ENCODE assay signal across 8 mouse cellular contexts in genomic region chr7:112788321-112788751, GRCm38 (mm10).
DNase-seq lines count a peak whose midpoint lies in the region; ATAC-seq and TF ChIP-seq lines count a peak whose summit lies in the region.

No protein-coding gene starts in this region.

- H3K4me1 ChIP-seq in embryonic facial prominence, embryonic 12.5 days, result peaks cover 62% of the 10 kb centered on the region
- peaks cover 36% of the 10 kb centered on the region for H3K4me1 ChIP-seq in intestine, embryonic 16.5 days (ENCODE audit: control insufficient read depth, insufficient read depth, low read length)
- H3K4me1 ChIP-seq in liver, embryonic 14.5 days (replicated peaks; ENCODE audit: control insufficient read depth in 2 of 2, insufficient read depth in 2 of 2, low read length in 1 of 2), result peaks cover 0 to 12% of the 10 kb centered on the region in 2 experiments; a peak in 2 of 4 replicates
- H3K4me1 ChIP-seq in stomach, embryonic 14.5 days (ENCODE audit: control insufficient read depth, insufficient read depth, low read length), result peaks cover 46% of the 10 kb centered on the region

- peak; percentile 79 for DNase-seq in Muller cell, postnatal 12 days (ENCODE audit: inconsistent ontology term)
- DNase-seq in liver, embryonic 14.5 days (ENCODE audit: low read depth in 3 of 3, low spot score in 3 of 3), result peak; percentile 14 to 26 (median 16)
- DNase-seq in layer of hippocampus, postnatal 14 days (ENCODE audit: low spot score in 2 of 2), result no peak
- no peak for DNase-seq in gastrocnemius, adult 18-20 months (ENCODE audit: low spot score)
- no peak for DNase-seq in frontal cortex, adult 2 months (ENCODE audit: extremely low spot score in 1 of 2, low spot score in 1 of 2)

- H3K4me3 ChIP-seq in embryonic facial prominence, embryonic 12.5 days, result no peak overlapping the region
- no peak overlapping the region for H3K4me3 ChIP-seq in intestine, embryonic 16.5 days (ENCODE audit: low read length)
- H3K4me3 ChIP-seq in liver, embryonic 14.5 days (ENCODE audit: insufficient read depth in 1 of 2, low read depth in 2 of 2, low read length in 2 of 2), result no peak overlapping the region
- H3K4me3 ChIP-seq in stomach, embryonic 14.5 days (ENCODE audit: low read depth, low read length), result no peak overlapping the region

- H3K4me2 ChIP-seq in embryonic facial prominence, embryonic 12.5 days (replicated peaks), result no peak overlapping the region
- H3K4me2 ChIP-seq in intestine, embryonic 16.5 days (ENCODE audit: low read depth, low read length), result no peak overlapping the region
- H3K4me2 ChIP-seq in liver, embryonic 14.5 days (ENCODE audit: low read depth), result no peak overlapping the region
- H3K4me2 ChIP-seq in stomach, embryonic 14.5 days (replicated peaks; ENCODE audit: low read depth, low read length), result no peak overlapping the region

- H3K27ac ChIP-seq in embryonic facial prominence, embryonic 12.5 days, result peak overlapping the region; percentile 77
- H3K27ac ChIP-seq in intestine, embryonic 16.5 days (ENCODE audit: low read length), result peak overlapping the region; percentile 54
- H3K27ac ChIP-seq in liver, embryonic 14.5 days, result no peak overlapping the region
- peak overlapping the region; percentile 75; the same call in 1 of the 2 replicates for H3K27ac ChIP-seq in stomach, embryonic 14.5 days (ENCODE audit: low read length)

- no peaks in the 10 kb centered on the region for H3K9me3 ChIP-seq in embryonic facial prominence, embryonic 12.5 days
- 0 out of 2 replicates have a peak, but pooled peaks cover 4% of the 10 kb centered on the region for H3K9me3 ChIP-seq in intestine, embryonic 16.5 days (ENCODE audit: control insufficient read depth, low read length)
- H3K9me3 ChIP-seq in liver, embryonic 14.5 days (ENCODE audit: control insufficient read depth, low read length), result no peaks in the 10 kb centered on the region
- H3K9me3 ChIP-seq in stomach, embryonic 14.5 days (ENCODE audit: control insufficient read depth, low read depth, low read length), result no peaks in the 10 kb centered on the region

- H3K36me3 ChIP-seq in embryonic facial prominence, embryonic 12.5 days, result no peaks in the 10 kb centered on the region
- H3K36me3 ChIP-seq in intestine, embryonic 16.5 days (ENCODE audit: control insufficient read depth, insufficient read depth, low read length), result no peaks in the 10 kb centered on the region
- H3K36me3 ChIP-seq in liver, embryonic 14.5 days (replicated peaks; ENCODE audit: control insufficient read depth, insufficient read depth, low read depth), result no peaks in the 10 kb centered on the region
- no peaks in the 10 kb centered on the region for H3K36me3 ChIP-seq in stomach, embryonic 14.5 days (ENCODE audit: control insufficient read depth, insufficient read depth, low read length)

- WGBS in embryonic facial prominence, embryonic 12.5 days, result 50% methylated on average over 7 of the region's 7 CpGs
- 30% methylated on average over 7 of the region's 7 CpGs for WGBS in intestine, embryonic 16.5 days
- 50% methylated on average over 7 of the region's 7 CpGs for WGBS in liver, embryonic 14.5 days (ENCODE audit: insufficient replicate concordance)
- WGBS in stomach, embryonic 14.5 days, result 39% methylated on average over 7 of the region's 7 CpGs

- ATAC-seq in embryonic facial prominence, embryonic 12.5 days (ENCODE audit: insufficient number of reproducible peaks, insufficient read depth, low FRiP score, low TSS enrichment), result no peak
- peak; percentile 96 for ATAC-seq in intestine, embryonic 16.5 days
- peak; percentile 69 for ATAC-seq in liver, embryonic 14.5 days (ENCODE audit: insufficient read depth)
- peak; percentile 88 for ATAC-seq in stomach, embryonic 14.5 days (ENCODE audit: insufficient number of reproducible peaks, insufficient read depth, low FRiP score, low read depth)

- no peaks in the 10 kb centered on the region for H3K27me3 ChIP-seq in embryonic facial prominence, embryonic 12.5 days
- H3K27me3 ChIP-seq in intestine, embryonic 16.5 days (replicated peaks; ENCODE audit: control insufficient read depth, insufficient read depth, low read length), result no peaks in the 10 kb centered on the region
- H3K27me3 ChIP-seq in liver, embryonic 14.5 days (ENCODE audit: control insufficient read depth, insufficient read depth, low read length), result no peaks in the 10 kb centered on the region
- H3K27me3 ChIP-seq in stomach, embryonic 14.5 days (ENCODE audit: control insufficient read depth, insufficient read depth, low read length), result no peaks in the 10 kb centered on the region

- TF ChIP-seq EP300 in liver, embryonic 14.5 days (IDR thresholded peaks at IDR 0.05; ENCODE audit: low read depth), result no peak

- no peak overlapping the region for H3K9ac ChIP-seq in embryonic facial prominence, embryonic 12.5 days
- no peak overlapping the region for H3K9ac ChIP-seq in intestine, embryonic 16.5 days (ENCODE audit: low read depth, low read length)
- H3K9ac ChIP-seq in liver, embryonic 14.5 days (replicated peaks), result no peak overlapping the region
- H3K9ac ChIP-seq in stomach, embryonic 14.5 days (replicated peaks; ENCODE audit: low read depth, low read length), result no peak overlapping the region

- TF ChIP-seq CTCF in liver, embryonic 14.5 days (IDR thresholded peaks at IDR 0.05; ENCODE audit: low read depth), result no peak

Comparison
In these comparisons a context has a peak if more than half of its experiments do, and no peak if none do; other contexts are left out.
1. DNase-seq: peak in Muller cell, postnatal 12 days (single experiment) and liver, embryonic 14.5 days (3 of 3); none in layer of hippocampus, postnatal 14 days (0 of 2), gastrocnemius, adult 18-20 months (single experiment) and frontal cortex, adult 2 months (0 of 2).